Mouse (Mus musculus): ENCODE data around the gene Proser1.

DNA sequence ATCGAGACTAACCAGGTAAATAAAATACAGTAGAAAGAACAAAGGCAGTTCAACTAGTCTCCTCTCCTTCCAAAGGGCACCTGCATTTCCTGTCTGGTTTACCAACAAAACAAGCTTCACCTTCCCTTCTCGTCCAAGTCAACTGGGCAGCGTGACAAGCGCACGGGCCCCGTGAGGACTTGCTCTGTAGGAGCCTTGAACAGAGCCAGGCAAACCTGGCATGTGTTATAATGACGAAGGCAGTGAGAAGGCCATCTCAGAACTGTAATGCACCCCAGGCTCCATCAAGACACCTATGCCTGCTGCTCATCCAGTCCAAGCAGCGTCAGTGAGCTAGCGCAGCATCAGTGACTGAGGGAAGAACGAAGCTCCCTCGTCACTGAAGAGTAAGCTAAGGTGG, 12.8 kb upstream of the Proser1 start:
- TF ChIP-seq CTCF (IDR thresholded peaks at IDR 0.05; ENCODE audit: extremely low read depth, insufficient read length, insufficient replicate concordance, low read depth, low read length) (no peak), POLR2A (IDR thresholded peaks at IDR 0.05; ENCODE audit: low read depth, low read length) (no peak)
